Comparison of ENCODE assay signal across 9 mouse cellular contexts in genomic region chr3:53201670-53202069, GRCm38 (mm10).
DNase-seq lines count a peak whose midpoint lies in the region; ATAC-seq and TF ChIP-seq lines count a peak whose summit lies in the region.
"Had no signal": no experiment of that assay in that cellular context is flagged by ENCODE, and none has a peak within 500 bp of the region (broad histone marks: within the 10 kb centered on the region; RNA-seq: fewer than 3 reads in every experiment).

No protein-coding gene starts in this region.

- H3K27me3 ChIP-seq in intestine, embryonic 15.5 days (replicated peaks) = no peaks in the 10 kb centered on the region
- H3K27me3 ChIP-seq in intestine, embryonic 16.5 days (replicated peaks; ENCODE audit: control insufficient read depth, insufficient read depth, low read length) = no peaks in the 10 kb centered on the region
- no peaks in the 10 kb centered on the region for H3K27me3 ChIP-seq in heart, embryonic 15.5 days
- no peaks in the 10 kb centered on the region for H3K27me3 ChIP-seq in midbrain, postnatal 0 days (ENCODE audit: insufficient read depth, low read length)

- peak; percentile 33 to 48 for DNase-seq in cerebellum, postnatal 25 days
- peak; percentile 49 for DNase-seq in midbrain, postnatal 0 days (ENCODE audit: low spot score)
- DNase-seq in adrenal gland, postnatal 36 days = no peak
- DNase-seq in left cerebral cortex, adult 9 months (ENCODE audit: low spot score in 2 of 2) = no peak
- no peak for DNase-seq in T-cell, adult 2 months (ENCODE audit: low spot score)
- DNase-seq: kidney, adult 2 months had no signal

- H3K9me3 ChIP-seq in intestine, embryonic 15.5 days = no peaks in the 10 kb centered on the region
- H3K9me3 ChIP-seq in intestine, embryonic 16.5 days (ENCODE audit: control insufficient read depth, low read length) = no peaks in the 10 kb centered on the region
- no peaks in the 10 kb centered on the region for H3K9me3 ChIP-seq in heart, embryonic 15.5 days (replicated peaks)
- no peaks in the 10 kb centered on the region for H3K9me3 ChIP-seq in midbrain, postnatal 0 days (ENCODE audit: low read length)

- 52% methylated on average over 10 of the region's 10 CpGs for WGBS in intestine, embryonic 15.5 days
- 50% methylated on average over 10 of the region's 10 CpGs for WGBS in intestine, embryonic 16.5 days
- WGBS in heart, embryonic 15.5 days = 49% methylated on average over 10 of the region's 10 CpGs
- 44% methylated on average over 10 of the region's 10 CpGs for WGBS in midbrain, postnatal 0 days

- H3K9ac ChIP-seq in intestine, embryonic 15.5 days = no peak overlapping the region
- no peak overlapping the region for H3K9ac ChIP-seq in intestine, embryonic 16.5 days (ENCODE audit: low read depth, low read length)
- no peak overlapping the region for H3K9ac ChIP-seq in heart, embryonic 15.5 days
- no peak overlapping the region for H3K9ac ChIP-seq in midbrain, postnatal 0 days (replicated peaks; ENCODE audit: low read length, poor library complexity, severe bottlenecking)

- H3K4me2 ChIP-seq in intestine, embryonic 15.5 days (replicated peaks) = no peak overlapping the region
- no peak overlapping the region for H3K4me2 ChIP-seq in intestine, embryonic 16.5 days (ENCODE audit: low read depth, low read length)
- H3K4me2 ChIP-seq in heart, embryonic 15.5 days = peak overlapping the region; percentile 12; the same call in 1 of the 2 replicates
- H3K4me2 ChIP-seq in midbrain, postnatal 0 days (ENCODE audit: low read depth, low read length, poor library complexity, severe bottlenecking) = peak overlapping the region; percentile 3; the same call in 1 of the 2 replicates

- no peak overlapping the region for H3K27ac ChIP-seq in intestine, embryonic 15.5 days
- H3K27ac ChIP-seq in intestine, embryonic 16.5 days (ENCODE audit: low read length) = no peak overlapping the region
- H3K27ac ChIP-seq in heart, embryonic 15.5 days = peak overlapping the region; percentile 61
- no peak overlapping the region for H3K27ac ChIP-seq in midbrain, postnatal 0 days (ENCODE audit: low read depth, low read length)

- no peak overlapping the region for H3K4me3 ChIP-seq in intestine, embryonic 15.5 days (replicated peaks)
- no peak overlapping the region for H3K4me3 ChIP-seq in intestine, embryonic 16.5 days (ENCODE audit: low read length)
- H3K4me3 ChIP-seq in heart, embryonic 15.5 days = no peak overlapping the region
- no peak overlapping the region for H3K4me3 ChIP-seq in midbrain, postnatal 0 days (ENCODE audit: low read depth, low read length)

- 0 out of 2 replicates have a peak, but pooled peaks have one; percentile 10 for ATAC-seq in intestine, embryonic 15.5 days
- ATAC-seq in intestine, embryonic 16.5 days = no peak
- ATAC-seq in heart, embryonic 15.5 days (replicated peaks; ENCODE audit: insufficient number of reproducible peaks, insufficient read depth, low FRiP score, low read depth) = 0 out of 2 replicates have a peak, but pooled peaks have one; percentile 35
- 0 out of 2 replicates have a peak, but pooled peaks have one; percentile 41 for ATAC-seq in midbrain, postnatal 0 days (ENCODE audit: low FRiP score)

- TF ChIP-seq CTCF in midbrain, postnatal 0 days (IDR thresholded peaks at IDR 0.05) = no peak

- no peaks in the 10 kb centered on the region for H3K36me3 ChIP-seq in intestine, embryonic 15.5 days
- no peaks in the 10 kb centered on the region for H3K36me3 ChIP-seq in intestine, embryonic 16.5 days (ENCODE audit: control insufficient read depth, insufficient read depth, low read length)
- H3K36me3 ChIP-seq in heart, embryonic 15.5 days = no peaks in the 10 kb centered on the region
- H3K36me3 ChIP-seq in midbrain, postnatal 0 days (ENCODE audit: insufficient read depth, low read length) = no peaks in the 10 kb centered on the region

- H3K4me1 ChIP-seq in intestine, embryonic 15.5 days (replicated peaks) = peaks cover 12% of the 10 kb centered on the region
- H3K4me1 ChIP-seq in intestine, embryonic 16.5 days (ENCODE audit: control insufficient read depth, insufficient read depth, low read length) = peaks cover 12% of the 10 kb centered on the region
- H3K4me1 ChIP-seq in heart, embryonic 15.5 days (replicated peaks) = peaks cover 41% of the 10 kb centered on the region
- H3K4me1 ChIP-seq in midbrain, postnatal 0 days (ENCODE audit: insufficient read depth, low read length) = peaks cover 3% of the 10 kb centered on the region; the same call in 1 of the 2 replicates

Comparison
In these comparisons a context has a peak if more than half of its experiments do, and no peak if none do; other contexts are left out.
1. H3K4me2 ChIP-seq: peak in heart, embryonic 15.5 days (single experiment) and midbrain, postnatal 0 days (single experiment); none in intestine, embryonic 15.5 days (single experiment) and intestine, embryonic 16.5 days (single experiment).
2. DNase-seq: peak in cerebellum, postnatal 25 days (2 of 2) and midbrain, postnatal 0 days (single experiment); none in adrenal gland, postnatal 36 days (0 of 2), left cerebral cortex, adult 9 months (0 of 2) and T-cell, adult 2 months (single experiment).